Comparison of ENCODE assay signal across 7 mouse cellular contexts in the genomic region with DNA sequence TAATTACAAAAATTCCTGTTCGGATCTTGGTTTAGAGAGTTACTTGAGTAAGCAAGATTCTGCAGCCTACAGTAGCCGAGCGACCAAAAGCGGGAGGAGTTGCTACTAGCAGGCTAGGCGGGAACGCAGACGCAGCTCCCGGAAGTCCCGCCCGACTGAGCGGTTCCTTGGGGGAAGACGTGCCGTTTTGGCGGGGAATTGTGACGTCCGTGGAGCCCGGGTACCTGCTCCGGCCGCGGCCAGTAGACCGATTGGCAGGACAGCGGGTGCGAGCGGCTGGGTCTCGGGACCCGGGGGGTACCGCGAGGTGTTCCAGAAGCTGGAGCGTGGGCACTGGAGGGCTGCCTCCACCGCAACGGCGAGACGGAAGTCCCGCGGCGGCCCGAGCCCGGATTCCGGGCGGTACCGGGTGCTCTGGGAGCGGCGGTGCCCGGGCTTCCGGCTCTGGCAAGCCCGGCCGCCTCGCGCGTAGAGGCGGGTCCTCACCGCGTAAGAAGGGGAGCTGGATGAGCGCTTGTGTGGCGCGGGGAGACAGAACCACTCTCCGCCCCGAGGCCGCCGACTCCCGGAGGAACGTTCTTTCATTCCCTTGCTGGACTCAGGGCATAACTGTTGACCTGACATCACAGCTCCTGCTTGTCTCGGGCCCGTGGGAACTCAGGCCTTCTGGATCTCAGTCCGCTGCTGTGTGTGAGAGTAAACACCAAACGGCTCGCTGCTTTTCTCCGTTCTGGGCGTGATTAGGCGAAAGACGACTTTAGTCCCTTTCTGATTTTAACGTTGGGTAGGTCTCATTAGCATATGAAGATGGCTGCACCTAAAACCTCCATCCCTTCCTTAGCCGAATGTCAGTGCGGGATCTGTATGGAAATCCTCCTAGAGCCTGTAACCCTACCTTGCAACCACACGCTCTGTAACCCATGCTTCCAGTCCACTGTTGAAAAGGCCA. TPM values are rescaled to one million over a fixed set of nuclear protein-coding genes. Genes with fewer than 3 reads are reported as not detected.
A peak's percentile ranks its signal among the peaks of the same experiment; 100 is the strongest.
DNase-seq lines count a peak whose midpoint lies in the region; ATAC-seq lines count a peak whose summit lies in the region.

Gene Rnf168 (plus strand): TSS at position 152 of the 949 bp plus-strand sequence.

- H3K9ac ChIP-seq in midbrain, embryonic 13.5 days (replicated peaks): peak within 1 kb of the TSS; percentile 86

- H3K4me3 ChIP-seq in limb, embryonic 10.5 days: peak within 1 kb of the TSS; percentile 91
- peak within 1 kb of the TSS; percentile 84 for H3K4me3 ChIP-seq in midbrain, embryonic 13.5 days (replicated peaks)

- ATAC-seq in granulocyte monocyte progenitor cell, adult 5-6 weeks (replicated peaks; ENCODE audit: poor library complexity, severe bottlenecking): peak; percentile 87
- ATAC-seq in midbrain, embryonic 13.5 days: peak; percentile 95

- H3K4me2 ChIP-seq in midbrain, embryonic 13.5 days (replicated peaks): peak within 1 kb of the TSS; percentile 59

- peak within 1 kb of the TSS; percentile 98 for H3K27ac ChIP-seq in limb, embryonic 10.5 days
- H3K27ac ChIP-seq in midbrain, embryonic 13.5 days: peak within 1 kb of the TSS; percentile 95

- H3K9me3 ChIP-seq in limb, embryonic 10.5 days (replicated peaks): no peaks in the 10 kb centered on the region; the same call in 1 of the 2 replicates
- H3K9me3 ChIP-seq in midbrain, embryonic 13.5 days: no peaks in the 10 kb centered on the region

- peaks cover 21% of the 10 kb centered on the region for H3K4me1 ChIP-seq in limb, embryonic 10.5 days
- peaks cover 45% of the 10 kb centered on the region for H3K4me1 ChIP-seq in midbrain, embryonic 13.5 days (replicated peaks)

- WGBS in limb, embryonic 10.5 days: under 1% methylated on average over 75 of the region's 75 CpGs
- WGBS in midbrain, embryonic 13.5 days: under 1% methylated on average over 74 of the region's 75 CpGs

- no peaks in the 10 kb centered on the region for H3K27me3 ChIP-seq in limb, embryonic 10.5 days (ENCODE audit: low read depth, poor library complexity, severe bottlenecking)
- no peaks in the 10 kb centered on the region for H3K27me3 ChIP-seq in midbrain, embryonic 13.5 days

- H3K36me3 ChIP-seq in limb, embryonic 10.5 days: peaks cover 35% of the 10 kb centered on the region
- peaks cover 11% of the 10 kb centered on the region; the same call in 1 of the 2 replicates for H3K36me3 ChIP-seq in midbrain, embryonic 13.5 days

- peak; percentile 88 for DNase-seq in adrenal gland, adult 8-10 months
- DNase-seq in embryo, embryonic 9.5 days (ENCODE audit: extremely low spot score): peak; percentile 91
- peak; percentile 90 for DNase-seq in kidney, adult 11 months
- peak; percentile 93 for DNase-seq in limb, embryonic 10.5 days (ENCODE audit: low spot score)
- peak; percentile 84 for DNase-seq in spleen, adult 12 weeks (ENCODE audit: low spot score)

RNA-seq across cellular contexts. Expression of gene Rnf168, which starts in this region (rescaled TPM):
- 10 to 100 TPM; 24.5 to 30.2 (median 26.0) TPM for total RNA-seq in adrenal gland, adult 8-10 months (2022)
- 24.6 and 28.5 TPM in 2 replicates for total RNA-seq in granulocyte monocyte progenitor cell, adult 5-6 weeks (2014; fragmentation: Nextera tagmentation)
- 52.1 and 67.7 TPM in 2 replicates for total RNA-seq in granulocyte monocyte progenitor cell, adult 5-6 weeks (2017)
- polyA plus RNA-seq in limb, embryonic 10.5 days (2016; fragmentation: Nextera tagmentation; extraction: Ambion mirVana): 30.5 and 34.7 TPM in 2 replicates
- polyA plus RNA-seq in midbrain, embryonic 13.5 days (2015; fragmentation: Nextera tagmentation; extraction: Ambion mirVana): 26.9 and 29.7 TPM in 2 replicates

Comparison
In these comparisons a context has a peak if more than half of its experiments do, and no peak if none do; other contexts are left out.
1. Peak in every context shown above with its lines: DNase-seq, ATAC-seq, H3K4me3 ChIP-seq and H3K27ac ChIP-seq.